Mouse (Mus musculus): ENCODE data around the gene Agap2. TPM values are rescaled to one million over a fixed set of nuclear protein-coding genes. Genes with fewer than 3 reads are reported as not detected.

The Agap2 gene
- total and polyA plus RNA-seq, 2 experiments from 2014 or later = 4.9 to 229 TPM

- Histone ChIP-seq H3K27me3 (ENCODE audit: insufficient read depth, low read length) (no peaks in the 10 kb centered on the region), H3K36me3 (ENCODE audit: insufficient read depth, low read length) (peaks cover 45% of the 10 kb centered on the region), H3K9me3 (ENCODE audit: low read length) (no peaks in the 10 kb centered on the region), H3K4me3 (ENCODE audit: low read length) (no peak overlapping the region), H3K27ac (no peak overlapping the region), H3K9ac (replicated peaks; ENCODE audit: low read length) (no peak overlapping the region), H3K4me2 (ENCODE audit: low read depth, low read length) (no peak overlapping the region), H3K4me1 (ENCODE audit: insufficient read depth, low read length) (no peaks in the 10 kb centered on the region)
- ATAC-seq (no peak), DNase-seq (ENCODE audit: low spot score) (no peak)
- peak; percentile 52 for TF ChIP-seq CTCF (IDR thresholded peaks at IDR 0.05; ENCODE audit: low read depth)
- 93% methylated on average over 15 of the region's 15 CpGs for WGBS
Observed at GRCm38 (mm10) chr10:127111001-127111887, 36.2 kb downstream of the Agap2 start.

- no peak for DNase-seq (ENCODE audit: low spot score)
- Histone ChIP-seq H3K4me3 (ENCODE audit: low read length) (no peak overlapping the region), H3K9ac (replicated peaks; ENCODE audit: low read length) (no peak overlapping the region), H3K4me2 (ENCODE audit: low read depth, low read length) (no peak overlapping the region), H3K27ac (no peak overlapping the region), H3K9me3 (ENCODE audit: low read length) (no peaks in the 10 kb centered on the region), H3K4me1 (ENCODE audit: insufficient read depth, low read length) (no peaks in the 10 kb centered on the region), H3K36me3 (ENCODE audit: insufficient read depth, low read length) (peaks cover 55% of the 10 kb centered on the region), H3K27me3 (ENCODE audit: insufficient read depth, low read length) (no peaks in the 10 kb centered on the region)
- TF ChIP-seq CTCF (IDR thresholded peaks at IDR 0.05; ENCODE audit: low read depth) = no peak
- no peak for ATAC-seq
- 88% methylated on average over 11 of the region's 11 CpGs for WGBS
Observed at GRCm38 (mm10) chr10:127114408-127114807, 39.3 kb downstream of the Agap2 start.

- peaks cover 54% of the 10 kb centered on the region for H3K36me3 ChIP-seq (ENCODE audit: insufficient read depth, low read length)
- no peak for DNase-seq (ENCODE audit: low spot score)
Observed at GRCm38 (mm10) chr10:127115068-127115467, 40.0 kb downstream of the Agap2 start.

GRCm38 (mm10) chr10:127118470-127118869 is 43.4 kb downstream of the Agap2 start:
- H3K9me3 ChIP-seq (ENCODE audit: low read length) = no peaks in the 10 kb centered on the region
- H3K4me3 ChIP-seq (ENCODE audit: low read length) = no peak overlapping the region
- TF ChIP-seq CTCF (IDR thresholded peaks at IDR 0.05; ENCODE audit: low read depth) = no peak
- DNase-seq (ENCODE audit: low spot score) = no peak
- WGBS = 89% methylated on average over 11 of the region's 11 CpGs
- peaks cover 36% of the 10 kb centered on the region for H3K36me3 ChIP-seq (ENCODE audit: insufficient read depth, low read length)
- no peak overlapping the region for H3K27ac ChIP-seq
- no peak overlapping the region for H3K4me2 ChIP-seq (ENCODE audit: low read depth, low read length)
- 0 out of 2 replicates have a peak, but pooled peaks cover 8% of the 10 kb centered on the region for H3K4me1 ChIP-seq (ENCODE audit: insufficient read depth, low read length)
- H3K9ac ChIP-seq (replicated peaks; ENCODE audit: low read length) = no peak overlapping the region
- no peak for ATAC-seq
- H3K27me3 ChIP-seq (ENCODE audit: insufficient read depth, low read length) = no peaks in the 10 kb centered on the region

More at GRCm38 (mm10) chr10:127115068-127115467, 40.0 kb downstream of the Agap2 start:
- peak; percentile 45 for TF ChIP-seq CTCF (IDR thresholded peaks at IDR 0.05; ENCODE audit: low read depth)
- Histone ChIP-seq H3K4me2 (ENCODE audit: low read depth, low read length) (no peak overlapping the region), H3K9me3 (ENCODE audit: low read length) (no peaks in the 10 kb centered on the region), H3K9ac (replicated peaks; ENCODE audit: low read length) (no peak overlapping the region), H3K27ac (no peak overlapping the region), H3K4me3 (ENCODE audit: low read length) (no peak overlapping the region), H3K27me3 (ENCODE audit: insufficient read depth, low read length) (no peaks in the 10 kb centered on the region), H3K4me1 (ENCODE audit: insufficient read depth, low read length) (no peaks in the 10 kb centered on the region)
- no peak for ATAC-seq
- 94% methylated on average over 2 of the region's 2 CpGs for WGBS

- ATAC-seq = no peak
- no peak for TF ChIP-seq CTCF (IDR thresholded peaks at IDR 0.05; ENCODE audit: low read depth)
- WGBS = 94% methylated on average over 10 of the region's 10 CpGs
Observed at GRCm38 (mm10) chr10:127119229-127119628, 44.1 kb downstream of the Agap2 start.

GRCm38 (mm10) chr10:127120301-127121065 is 45.4 kb downstream of the Agap2 start:
- DNase-seq (ENCODE audit: low spot score) (peak; percentile 10), ATAC-seq (peak; percentile 37)
- no peaks in the 10 kb centered on the region for H3K27me3 ChIP-seq (ENCODE audit: insufficient read depth, low read length)
- peak overlapping the region; percentile 76 for H3K9ac ChIP-seq (replicated peaks; ENCODE audit: low read length)
- H3K4me3 ChIP-seq (ENCODE audit: low read length) = peak overlapping the region; percentile 83
- peaks cover 32% of the 10 kb centered on the region for H3K36me3 ChIP-seq (ENCODE audit: insufficient read depth, low read length)
- peak overlapping the region; percentile 65 for H3K27ac ChIP-seq
- no peak for TF ChIP-seq CTCF (IDR thresholded peaks at IDR 0.05; ENCODE audit: low read depth)
- no peaks in the 10 kb centered on the region for H3K9me3 ChIP-seq (ENCODE audit: low read length)
- H3K4me1 ChIP-seq (ENCODE audit: insufficient read depth, low read length) = 0 out of 2 replicates have a peak, but pooled peaks cover 8% of the 10 kb centered on the region
- H3K4me2 ChIP-seq (ENCODE audit: low read depth, low read length) = peak overlapping the region; percentile 85
- 2% methylated on average over 33 of the region's 34 CpGs for WGBS

More at GRCm38 (mm10) chr10:127119229-127119628, 44.1 kb downstream of the Agap2 start:
- Histone ChIP-seq H3K9ac (replicated peaks; ENCODE audit: low read length) (no peak overlapping the region), H3K36me3 (ENCODE audit: insufficient read depth, low read length) (peaks cover 36% of the 10 kb centered on the region), H3K27me3 (ENCODE audit: insufficient read depth, low read length) (no peaks in the 10 kb centered on the region), H3K4me2 (ENCODE audit: low read depth, low read length) (no peak overlapping the region), H3K4me3 (ENCODE audit: low read length) (no peak overlapping the region), H3K4me1 (ENCODE audit: insufficient read depth, low read length) (0 out of 2 replicates have a peak, but pooled peaks cover 8% of the 10 kb centered on the region), H3K9me3 (ENCODE audit: low read length) (no peaks in the 10 kb centered on the region), H3K27ac (no peak overlapping the region)
- no peak for DNase-seq (ENCODE audit: low spot score)

Data from hindbrain, postnatal 0 days (tissue).